Mouse (Mus musculus): Measurements from ENCODE around the gene Ece1.

DNA sequence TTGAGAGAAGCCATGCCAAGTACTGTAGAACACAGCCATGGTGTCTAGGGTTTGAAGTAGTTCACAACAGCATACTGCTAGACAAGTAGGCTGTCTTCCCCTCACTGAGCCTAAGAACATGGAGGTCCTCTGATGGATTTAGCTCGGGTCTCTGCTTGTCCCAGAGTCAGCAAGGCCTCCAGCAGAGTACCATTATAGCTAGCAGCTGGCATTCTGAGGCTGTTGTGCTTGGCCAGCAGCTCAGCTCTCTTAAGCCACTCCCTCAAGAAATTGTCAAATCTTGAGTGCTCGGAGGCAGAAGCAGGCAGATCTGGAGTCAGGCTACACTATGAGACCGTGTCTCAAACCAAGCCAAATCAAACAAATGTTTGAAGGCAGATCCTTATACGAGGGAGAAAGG is 136.2 kb downstream of the Ece1 start:
- TF ChIP-seq CTCF (IDR thresholded peaks at IDR 0.05; ENCODE audit: low read depth) (no peak), EP300 (optimal IDR thresholded peaks at IDR 0.05) (no peak)

Measured in stomach, postnatal 0 days (tissue).